Mouse (Mus musculus): Measurements from ENCODE around the gene Sgpp2. TPM values are rescaled to one million over a fixed set of nuclear protein-coding genes. Genes with fewer than 3 reads are reported as not detected.

The Sgpp2 gene
- polyA plus RNA-seq, 1 experiment: not detected

GRCm38 (mm10) chr1:78446742-78447141 lies 136.6 kb downstream of the Sgpp2 start:
- TF ChIP-seq GATA1 (IDR thresholded peaks at IDR 0.05; ENCODE audit: low read length): no peak

- no peak for TF ChIP-seq GATA1 (IDR thresholded peaks at IDR 0.05; ENCODE audit: low read length)
These were observed 137.9 kb downstream of the Sgpp2 start for GRCm38 (mm10) chr1:78448091-78448490.

GRCm38 (mm10) chr1:78451070-78451854 lies 141.1 kb downstream of the Sgpp2 start:
- TF ChIP-seq GATA1 (IDR thresholded peaks at IDR 0.05; ENCODE audit: low read length): no peak

- no peak for TF ChIP-seq GATA1 (IDR thresholded peaks at IDR 0.05; ENCODE audit: low read length)
These were observed 142.4 kb downstream of the Sgpp2 start for GRCm38 (mm10) chr1:78452544-78452943.

- no peak for TF ChIP-seq GATA1 (IDR thresholded peaks at IDR 0.05; ENCODE audit: low read length)
These were observed 143.7 kb downstream of the Sgpp2 start for GRCm38 (mm10) chr1:78453886-78454285.

- TF ChIP-seq GATA1 (IDR thresholded peaks at IDR 0.05; ENCODE audit: low read length): no peak
These were observed 144.5 kb downstream of the Sgpp2 start for GRCm38 (mm10) chr1:78454659-78455058.

Other genes starting within 250 kb of the Sgpp2 start
- gene Pax3, start 113.2 kb upstream of the Sgpp2 start, polyA plus RNA-seq (2012): 6.0 and 6.2 TPM in 2 replicates
- 12.5 and 25.9 TPM in 2 replicates for gene Farsb, start 178.6 kb downstream of the Sgpp2 start, polyA plus RNA-seq (2012)
- not detected in 2 replicates for gene Mogat1, start 200.6 kb downstream of the Sgpp2 start, polyA plus RNA-seq (2012)
- gene BC035947, start 201.8 kb downstream of the Sgpp2 start, polyA plus RNA-seq (2012): not detected in 2 replicates

Data from G1E-ER4 (cell line).